Mouse (Mus musculus) frontal cortex, adult (tissue): Measurements from ENCODE around the gene Elovl3.
"Not testable (repeated sequence)": the region's sequence is repeated elsewhere in the genome, so short reads cannot be mapped to it uniquely, and the experiment has no call there.

Experiments
- ATAC-seq: cut with Nextera tagmentation; 2 replicates; pipeline ENCODE4 v1.9.2; 2017; ENCODE audit warnings: mild to moderate bottlenecking, moderate library complexity, mixed read lengths; ENCODE audit not compliant: low TSS enrichment

Gene Elovl3

DNA sequence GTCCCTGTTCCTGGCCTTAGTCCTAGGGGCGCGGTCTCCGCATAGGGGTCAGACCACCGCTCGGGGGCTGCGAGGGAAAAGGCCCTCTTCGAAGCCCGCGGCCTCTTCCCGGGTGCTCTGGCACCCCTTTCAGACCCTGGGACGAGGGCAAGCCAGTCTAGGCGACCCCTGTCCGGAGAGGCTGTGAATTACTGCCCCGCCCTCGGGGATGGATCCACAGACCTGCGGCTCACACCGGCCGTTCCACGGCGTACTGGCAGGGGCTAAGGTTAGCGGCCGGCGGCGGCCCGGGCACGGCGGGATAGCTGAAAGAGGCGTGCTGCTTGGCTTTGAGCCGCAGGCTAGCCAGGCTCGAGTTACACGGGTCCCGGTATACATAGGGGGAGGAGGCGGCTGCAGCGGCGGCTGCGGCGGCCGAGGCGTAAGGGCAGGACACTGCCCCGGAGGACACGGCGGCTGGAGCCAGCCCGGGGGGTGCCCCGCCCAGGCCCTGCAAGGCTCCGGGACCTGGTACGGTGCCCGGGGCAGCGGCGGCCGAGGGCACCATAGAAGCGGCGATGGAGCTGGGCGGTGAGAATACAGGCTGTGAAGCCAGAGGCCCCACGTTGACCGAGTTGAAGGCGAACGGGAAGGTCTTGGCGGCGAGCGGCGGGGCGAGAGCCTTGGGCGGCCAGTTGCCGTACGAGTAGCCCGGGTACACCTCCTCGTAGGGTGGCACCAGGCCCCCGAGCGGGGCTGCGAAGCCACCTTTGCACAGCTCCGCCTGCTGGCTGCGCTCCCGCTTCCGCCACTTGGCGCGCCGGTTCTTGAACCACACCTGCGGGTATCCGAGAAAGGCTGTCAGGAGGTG is 4.3 kb downstream of the Elovl3 start:
- ATAC-seq, result peak; percentile 14; the same call in 1 of the 2 replicates

DNA sequence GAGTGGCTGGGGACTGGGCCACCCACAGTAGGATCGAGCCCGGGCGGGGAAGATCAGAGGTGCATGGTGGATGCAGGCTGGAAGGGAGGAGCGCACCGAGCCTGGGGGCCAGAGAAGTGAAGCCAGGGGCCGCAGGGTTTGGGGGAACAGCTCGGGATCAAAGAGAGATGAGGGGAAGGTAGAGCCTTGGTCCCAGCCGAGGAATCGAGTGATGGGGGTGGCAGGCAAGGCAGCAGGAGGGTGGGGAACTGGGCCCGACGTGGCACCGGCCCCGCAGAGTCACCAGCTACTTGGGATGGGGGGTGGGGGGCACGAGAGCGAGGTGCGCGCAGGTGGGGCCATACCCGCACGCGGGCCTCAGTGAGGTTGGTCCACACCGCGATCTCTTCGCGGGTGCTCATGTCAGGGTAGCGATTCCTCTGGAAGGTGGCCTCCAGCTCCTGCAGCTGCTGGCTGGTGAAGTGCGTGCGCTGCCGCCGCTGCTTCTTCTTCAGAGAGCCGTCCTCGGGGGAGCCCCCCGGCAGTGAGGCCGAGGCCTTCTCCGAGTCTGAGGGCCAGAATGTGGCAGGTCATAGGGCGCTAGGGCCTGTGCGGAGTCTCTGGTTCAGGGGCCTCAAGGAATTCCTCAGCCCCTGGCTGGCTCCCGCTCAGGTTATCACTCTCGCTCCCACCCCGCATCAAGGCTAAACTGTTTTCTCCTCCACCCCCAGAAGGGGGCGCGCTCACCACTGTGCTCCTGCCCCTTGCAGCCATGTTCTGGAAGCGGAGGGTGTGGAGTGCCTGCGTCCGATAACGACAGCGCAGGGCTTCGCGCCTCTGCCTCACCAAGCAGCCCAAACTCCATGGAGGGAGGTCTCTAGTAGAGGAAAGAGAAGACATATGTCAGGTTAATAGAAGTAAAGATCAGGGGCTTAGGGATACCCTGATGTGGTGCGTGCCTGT is 5.2 kb downstream of the Elovl3 start:
- 0 out of 2 replicates have a peak, but pooled peaks have one; percentile 45 for ATAC-seq

DNA sequence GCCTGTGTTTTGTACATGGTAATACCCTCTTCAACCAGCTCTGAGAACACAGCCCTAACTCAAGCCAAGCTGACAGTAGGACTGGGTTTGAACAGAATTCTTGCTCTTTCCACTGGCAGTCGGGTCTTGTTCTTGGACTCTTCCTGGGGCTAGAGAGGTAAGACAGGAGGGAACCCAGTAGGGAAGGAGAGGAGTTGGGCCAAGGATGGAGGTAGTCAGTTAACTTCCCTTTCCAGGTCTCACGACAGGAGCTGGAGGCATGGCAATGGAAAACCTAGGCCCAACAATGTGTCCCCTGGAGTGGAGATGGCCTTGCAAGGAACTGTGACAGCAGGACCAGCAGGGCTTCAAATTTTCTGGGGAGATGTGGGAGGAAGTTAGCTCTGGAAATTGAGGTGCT is 8.6 kb downstream of the Elovl3 start:
- ATAC-seq, result no peak

DNA sequence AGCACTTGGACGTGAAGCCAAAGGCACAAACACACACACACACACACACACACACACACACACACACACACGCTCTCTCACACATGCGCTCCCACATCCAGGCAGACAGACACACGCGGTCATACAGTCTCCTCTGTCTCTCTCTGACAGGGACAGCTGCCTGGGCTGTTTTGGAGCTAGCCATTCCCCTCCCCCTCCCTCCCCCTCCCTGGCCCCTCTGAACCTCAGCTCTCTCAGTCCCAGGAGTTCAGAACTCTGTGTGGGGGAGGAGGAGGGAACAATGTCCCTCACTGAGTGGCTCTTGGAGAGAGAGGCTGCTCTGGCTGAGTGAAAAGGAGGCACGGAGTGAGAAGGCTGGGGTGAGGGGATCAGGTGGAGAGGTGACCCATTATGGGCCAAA is 9.4 kb downstream of the Elovl3 start:
- ATAC-seq, result no peak

DNA sequence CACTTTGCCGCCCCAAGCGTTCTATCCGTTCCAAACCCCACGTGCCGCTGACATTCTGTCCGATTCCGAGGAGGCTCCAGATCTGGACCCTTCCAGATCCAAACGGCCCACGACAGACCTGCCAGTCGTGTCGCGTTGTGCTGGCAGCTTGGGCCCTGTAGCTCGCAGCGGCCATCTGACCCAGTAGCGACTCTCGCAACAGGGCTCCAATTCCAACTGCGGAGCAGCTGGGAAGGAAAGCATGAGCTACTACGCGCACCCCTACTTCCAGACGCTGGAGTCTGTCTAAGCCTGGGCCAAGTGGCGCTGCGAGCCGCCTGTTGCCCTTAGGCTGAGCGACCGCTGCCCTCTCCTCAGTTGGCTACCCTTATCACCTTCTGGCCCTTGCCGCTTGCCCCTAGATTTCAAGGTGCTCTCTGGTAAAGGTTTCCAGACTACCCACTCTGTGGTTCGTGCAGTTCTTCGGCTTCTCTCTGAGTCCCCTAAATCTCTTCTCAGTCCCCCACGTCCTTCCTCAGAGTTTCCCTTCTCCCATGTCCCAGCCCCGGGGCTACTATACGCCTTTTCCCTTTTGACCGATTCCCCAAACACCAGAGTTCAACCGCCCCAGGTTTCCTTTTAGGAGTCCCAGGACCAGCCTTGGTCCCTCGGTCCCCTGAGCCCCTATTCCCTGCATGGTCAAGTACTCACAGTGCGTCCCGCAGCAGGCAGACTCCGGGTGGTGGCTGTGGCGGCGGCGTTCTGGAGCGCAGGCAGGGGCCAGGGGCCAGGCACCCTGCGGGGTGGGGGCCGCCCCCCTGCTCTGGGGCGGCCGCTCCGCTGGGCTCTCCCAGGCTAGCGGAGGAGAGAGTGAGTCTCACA is 16.0 kb downstream of the Elovl3 start, which contains the start of gene Pitx3:
Gene Pitx3, minus strand, starts transcription at position 816 of the 861 bp plus-strand sequence.
- ATAC-seq, result no peak

DNA sequence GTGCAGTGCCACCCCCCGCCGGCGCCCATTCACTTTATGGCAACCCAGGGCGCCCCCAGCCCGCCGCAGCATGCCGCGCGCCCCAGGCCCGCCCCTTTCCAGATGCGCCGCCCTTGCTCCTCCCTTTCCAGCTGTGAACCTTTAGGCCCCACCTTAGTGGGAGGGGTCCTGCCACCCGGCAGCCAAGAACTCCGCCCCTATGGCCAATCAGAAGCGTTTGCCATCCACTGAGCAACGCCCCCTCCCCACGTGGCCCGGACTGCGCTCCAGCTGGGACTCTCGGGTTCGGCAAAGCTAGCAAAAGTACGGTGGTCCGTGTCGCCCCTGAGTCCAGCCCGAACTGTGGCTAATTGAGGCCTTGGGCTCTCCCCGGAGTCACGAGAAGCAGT is 16.7 kb downstream of the Elovl3 start:
- no peak for ATAC-seq

DNA sequence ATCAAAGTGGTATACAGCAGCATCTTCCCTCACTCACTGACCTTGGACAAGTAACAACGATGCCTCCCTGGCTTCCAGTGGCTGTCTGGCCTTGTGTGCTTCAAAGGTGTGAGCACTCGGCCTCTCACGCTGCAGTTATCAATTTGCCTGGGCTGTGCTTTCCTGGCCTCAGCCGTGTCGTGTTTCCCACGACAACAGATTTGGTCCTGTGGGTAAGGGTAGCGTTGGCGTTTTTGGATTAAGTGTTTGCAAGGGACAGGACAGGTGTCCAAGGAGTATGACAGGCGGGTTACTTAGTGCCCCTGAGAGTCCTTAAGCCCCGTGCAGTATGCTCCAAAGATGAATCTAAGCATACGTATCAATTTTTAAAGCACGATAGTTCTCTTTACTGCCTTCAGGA is 17.4 kb downstream of the Elovl3 start:
- ATAC-seq, result no peak

DNA sequence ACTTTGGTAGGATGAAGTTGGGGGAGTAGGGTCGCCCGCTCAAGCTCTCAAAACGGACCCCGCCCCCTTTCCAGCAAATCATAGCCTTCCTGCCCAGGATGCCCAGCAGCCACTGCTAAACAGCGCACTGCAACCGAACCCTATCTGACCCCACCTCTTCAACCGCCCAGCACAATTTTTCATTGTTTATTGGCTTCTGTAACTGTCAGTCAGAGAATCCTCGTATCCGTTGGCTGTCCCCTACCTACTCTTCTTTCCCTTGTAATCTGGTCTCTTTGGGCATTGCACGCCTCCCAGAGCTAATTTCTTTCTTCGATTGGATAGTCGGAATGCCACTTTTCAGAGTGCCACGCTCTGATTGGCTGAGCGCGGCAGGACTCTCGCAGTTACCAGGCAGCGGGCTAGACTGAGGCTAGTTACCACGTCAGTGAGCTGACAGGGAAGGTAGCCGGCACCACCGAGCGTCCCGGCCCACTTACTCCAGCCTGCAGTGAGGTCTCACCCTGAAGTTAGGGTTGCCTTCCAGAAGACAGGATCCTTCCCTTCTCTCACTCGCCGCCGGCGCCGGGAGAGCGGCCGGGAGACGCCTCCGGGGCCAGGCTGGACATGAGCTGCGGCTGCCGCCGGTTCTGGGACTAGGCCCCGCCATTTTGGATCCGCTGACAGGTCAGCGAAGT is 20.6 kb downstream of the Elovl3 start, which contains the start of gene Gbf1:
Gene Gbf1, plus strand, starts transcription at position 383 of the 677 bp plus-strand sequence.
- peak; percentile 99 for ATAC-seq

DNA sequence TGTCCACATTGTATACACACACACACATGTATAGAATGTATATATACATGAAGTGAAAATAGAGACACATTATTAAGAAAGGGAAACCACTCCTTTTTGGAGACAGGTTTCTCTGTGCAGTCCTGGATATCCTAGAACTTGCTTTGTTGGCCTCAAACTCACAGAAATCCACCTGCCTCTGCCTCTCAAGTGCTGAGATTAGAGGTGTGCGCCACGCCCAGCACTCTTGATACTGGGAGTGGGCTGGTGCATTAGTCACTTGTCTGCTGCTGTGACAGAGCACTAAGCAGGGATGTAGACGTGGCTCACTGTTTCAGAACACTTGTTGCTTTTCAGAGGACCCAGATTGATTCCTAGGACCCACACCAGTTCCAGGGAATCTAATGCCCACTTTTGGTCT is 34.3 kb downstream of the Elovl3 start:
- no peak for ATAC-seq

DNA sequence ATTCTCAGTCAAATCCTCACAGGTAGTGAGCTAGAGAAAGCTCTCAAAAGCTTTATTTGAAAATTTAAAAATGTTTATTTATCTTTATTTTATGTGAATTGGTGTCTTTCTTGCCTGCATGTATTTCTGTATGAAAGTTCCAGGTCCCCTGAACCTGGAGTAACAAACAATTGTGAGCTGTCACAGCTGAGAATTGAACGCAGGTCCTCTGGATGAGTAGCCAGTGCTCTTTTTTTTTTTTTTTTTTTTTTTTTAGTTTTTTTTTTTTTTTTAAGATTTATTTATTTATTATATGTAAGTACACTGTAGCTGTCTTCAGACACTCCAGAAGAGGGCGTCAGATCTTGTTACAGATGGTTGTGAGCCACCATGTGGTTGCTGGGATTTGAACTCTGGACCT is 35.5 kb downstream of the Elovl3 start:
- not testable (repeated sequence) for ATAC-seq

DNA sequence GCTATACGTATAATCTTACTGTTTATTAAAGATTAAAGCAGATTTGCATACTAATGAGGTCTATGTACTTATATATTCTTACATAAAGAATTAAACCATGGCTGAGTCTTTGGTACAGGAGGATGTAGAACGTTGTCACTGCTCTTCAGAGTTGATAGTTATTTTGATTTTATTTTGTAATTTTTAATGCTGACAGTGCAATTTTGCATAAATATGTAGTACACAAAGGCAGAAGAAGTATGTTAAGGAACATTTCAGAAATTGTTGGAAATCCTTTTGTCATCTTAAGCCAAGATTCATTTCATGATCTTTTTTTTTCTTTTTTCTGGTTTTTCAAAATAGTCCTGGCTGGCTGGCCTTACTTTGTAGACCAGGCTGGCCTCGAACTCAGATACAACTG is 37.7 kb downstream of the Elovl3 start:
- no peak for ATAC-seq

DNA sequence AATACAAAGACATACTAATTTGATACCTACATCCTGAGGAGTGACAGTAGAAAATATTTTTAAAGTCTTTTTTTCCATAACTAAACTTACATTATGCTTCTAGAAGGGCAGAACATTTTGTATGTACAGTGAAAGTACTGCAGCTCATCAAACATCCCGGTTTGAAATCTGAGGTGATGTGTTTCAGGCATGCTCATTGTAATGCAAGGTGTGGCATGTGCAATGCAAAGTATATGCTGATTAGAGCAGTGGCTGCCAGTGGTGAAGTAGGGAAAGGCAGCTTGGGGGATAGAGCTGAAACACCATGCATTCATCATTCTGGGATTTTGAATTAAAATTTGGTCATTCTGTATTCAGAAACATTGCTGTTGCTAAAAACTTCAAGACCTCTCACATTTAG is 38.2 kb downstream of the Elovl3 start:
- no peak for ATAC-seq

DNA sequence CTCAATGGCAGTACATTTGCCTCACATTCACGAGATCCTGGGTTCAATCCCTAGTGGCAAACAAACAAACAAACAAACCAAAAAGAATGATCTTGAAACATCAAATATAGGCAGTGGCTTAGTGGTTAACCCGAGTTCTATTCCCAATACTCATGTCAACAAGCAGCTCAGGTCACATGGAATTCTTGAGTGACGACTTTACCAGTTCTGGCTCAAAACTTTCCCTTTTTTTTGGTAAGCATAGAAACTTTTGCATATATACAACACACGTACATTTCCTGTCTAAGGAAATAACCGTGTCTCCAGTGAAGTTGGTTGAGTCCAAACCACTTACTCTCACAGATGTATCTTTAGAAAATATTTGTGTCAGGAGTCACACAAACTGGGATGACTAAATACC is 40.8 kb downstream of the Elovl3 start:
- no peak for ATAC-seq

DNA sequence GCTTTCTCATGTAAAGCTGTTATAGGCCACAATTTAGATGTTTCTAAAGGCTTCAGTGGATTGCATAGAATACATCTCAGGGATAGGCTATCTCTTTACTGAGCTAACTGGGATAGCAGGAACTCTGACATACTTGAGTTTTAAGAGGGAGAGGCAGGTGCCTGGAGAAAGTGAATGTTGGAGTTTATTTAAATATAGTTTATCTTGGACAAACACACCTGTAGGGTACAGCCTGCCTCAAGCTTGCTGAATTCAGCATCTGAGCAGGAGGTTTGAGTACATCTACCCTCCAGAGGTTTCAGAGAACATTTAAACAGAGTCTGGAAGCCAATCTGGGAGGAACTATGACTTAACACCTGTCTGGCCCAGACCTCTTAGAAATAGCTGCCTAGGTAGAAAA is 43.5 kb downstream of the Elovl3 start:
- no peak for ATAC-seq

DNA sequence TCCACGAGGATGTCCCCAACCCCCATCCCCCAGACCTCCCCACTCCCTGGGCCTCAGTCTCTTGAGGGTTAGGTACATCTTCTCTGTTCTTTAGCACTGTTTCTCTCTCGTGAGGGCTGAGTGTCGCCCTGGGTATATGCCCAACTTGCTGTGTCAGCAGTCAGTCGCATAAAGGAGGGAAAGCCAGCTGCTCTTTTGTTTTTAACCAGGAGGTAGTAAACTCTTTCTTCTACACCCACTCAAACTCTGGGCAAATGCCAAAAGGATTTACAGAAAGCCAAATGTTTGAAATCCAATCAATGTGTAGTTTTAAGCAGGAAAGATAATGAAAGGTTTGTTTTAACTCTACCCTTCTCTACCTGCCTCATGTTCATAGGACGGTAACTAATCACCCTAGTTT is 45.3 kb downstream of the Elovl3 start:
- ATAC-seq, result no peak

DNA sequence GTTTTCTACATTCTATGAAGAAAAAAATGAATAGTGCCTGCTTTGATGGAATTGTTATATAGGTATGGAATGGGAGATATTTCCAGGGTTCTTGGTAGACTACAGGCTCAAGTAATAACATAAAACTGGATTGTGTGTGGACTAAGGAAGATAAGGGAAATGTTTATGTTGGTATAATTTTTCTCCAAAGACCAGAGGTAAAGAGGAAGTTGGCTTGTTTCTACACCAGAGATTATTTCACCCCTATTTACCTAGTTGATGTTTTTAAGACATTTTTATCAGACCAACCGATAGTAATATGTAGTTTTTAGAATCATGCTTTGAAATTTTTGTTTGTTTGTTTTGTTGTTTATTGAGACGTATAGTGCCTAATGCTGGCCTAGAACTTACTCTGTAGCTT is 48.6 kb downstream of the Elovl3 start:
- ATAC-seq, result no peak

DNA sequence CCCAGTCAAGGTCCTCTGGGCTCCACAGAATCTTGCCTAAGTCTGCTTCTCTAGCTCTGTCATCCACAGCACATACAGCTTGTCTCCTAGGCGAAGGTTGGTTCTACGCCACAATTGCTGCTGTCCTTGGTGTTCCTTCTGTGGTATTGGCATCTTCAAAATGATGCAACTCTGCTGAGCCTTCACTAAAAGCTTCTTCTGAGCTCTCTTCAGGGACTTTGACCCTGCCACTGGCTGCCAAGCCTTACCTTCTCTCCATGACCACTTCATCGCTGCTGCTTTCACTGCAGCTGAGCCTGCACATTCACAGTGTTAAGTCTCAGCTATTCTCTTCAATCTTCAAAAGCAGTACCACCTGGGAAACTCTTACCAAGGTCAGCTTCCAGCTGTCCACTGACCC is 50.5 kb downstream of the Elovl3 start:
- ATAC-seq, result no peak
